Mouse (Mus musculus) lung, postnatal 0 days (tissue): ENCODE results near the gene Ywhag.

Experiments
- CTCF ChIP-seq: IDR thresholded peaks from 2 replicates; pipeline ENCODE4 v1.5.1; 2016; ENCODE audit warnings: antibody characterized with exemption, mild to moderate bottlenecking
- EP300 ChIP-seq: IDR thresholded peaks from 2 replicates; pipeline ENCODE4 v1.6.1; 2016; ENCODE audit warnings: antibody characterized with exemption, mild to moderate bottlenecking, control low read depth

GRCm38 (mm10) chr5:135919902-135920301 lies 14.5 kb downstream of the Ywhag start:
- no peak for TF ChIP-seq CTCF
- TF ChIP-seq EP300, result no peak
